Mouse (Mus musculus) intestine, embryonic 16.5 days (tissue): ENCODE results near the gene Ccdc194. TPM values are rescaled to one million over a fixed set of nuclear protein-coding genes. Genes with fewer than 3 reads are reported as not detected.
A peak's percentile ranks its signal among the peaks of the same experiment; 100 is the strongest.

Source experiments
- ATAC-seq: fragments of 200-750 bp; cut with Nextera tagmentation; 2 replicates; pipeline ENCODE4 v1.8.0; 2017; ENCODE audit warnings: moderate TSS enrichment, moderate library complexity
- H3K27ac ChIP-seq: fragments of 300-500 bp; sonication (generic); 2 replicates; pipeline ENCODE4 v1.5.1; 2014; ENCODE audit warnings: mild to moderate bottlenecking, low read length
- H3K27me3 ChIP-seq: fragments of 300-500 bp; sonication (generic); replicated peaks from 2 replicates; pipeline ENCODE4 v1.6.1; 2014; ENCODE audit warnings: low read length, control low read depth, mixed read lengths; ENCODE audit not compliant: control insufficient read depth, insufficient read depth
- H3K36me3 ChIP-seq: fragments of 300-500 bp; sonication (generic); 2 replicates; pipeline ENCODE4 v1.6.1; 2014; ENCODE audit warnings: low read length, control low read depth; ENCODE audit not compliant: control insufficient read depth, insufficient read depth
- H3K4me1 ChIP-seq: fragments of 300-500 bp; sonication (generic); 2 replicates; pipeline ENCODE4 v1.6.1; 2014; ENCODE audit warnings: low read length, control low read depth, mixed read lengths; ENCODE audit not compliant: control insufficient read depth, insufficient read depth
- H3K4me2 ChIP-seq: fragments of 300-500 bp; sonication (generic); 2 replicates; pipeline ENCODE4 v1.6.1; 2014; ENCODE audit warnings: low read depth, low read length, control low read depth
- H3K4me3 ChIP-seq: fragments of 300-500 bp; sonication (generic); 2 replicates; pipeline ENCODE4 v1.5.1; 2014; ENCODE audit warnings: mild to moderate bottlenecking, low read length
- H3K9ac ChIP-seq: fragments of 300-500 bp; sonication (generic); 2 replicates; pipeline ENCODE4 v1.6.1; 2014; ENCODE audit warnings: low read depth, low read length
- H3K9me3 ChIP-seq: fragments of 300-500 bp; sonication (generic); 2 replicates; pipeline ENCODE4 v1.6.1; 2016; ENCODE audit warnings: low read length, control low read depth; ENCODE audit not compliant: control insufficient read depth
- WGBS: fragments of 180-500 bp; shearing (Covaris S2); extraction: QIAGEN DNeasy Blood & Tissue Kit; methylation state at CpG from one replicate; pipeline ENCODE4 v1.1.7; 2014; 5-methylcytosine and 5-hydroxymethylcytosine counted together
- polyA plus RNA-seq: library from polyadenylated mRNA; unstranded; fragments of >200 nt; fragmentation: Nextera tagmentation; extraction: Ambion mirVana; gene quantifications from 2 replicates; pipeline ENCODE4 v1.2.1, GENCODE M21; 2015

Ccdc194 gene
- polyA plus RNA-seq, 1 experiment from 2014 or later: 0.28 TPM

GRCm38 (mm10) chr8:71487691-71488445, 37.6 kb downstream of the Ccdc194 start, which contains the start of gene Gtpbp3:
Gene Gtpbp3, plus strand, starts transcription at chr8:71488103.
- 0% methylated on average over 33 of the region's 33 CpGs for WGBS
- peaks cover 12% of the 10 kb centered on the region; the same call in 1 of the 2 replicates for H3K36me3 ChIP-seq
- no peaks in the 10 kb centered on the region for H3K9me3 ChIP-seq

GRCm38 (mm10) chr8:71486136-71486529, 39.4 kb downstream of the Ccdc194 start:
- Histone ChIP-seq H3K36me3 (peaks cover 4% of the 10 kb centered on the region; the same call in 1 of the 2 replicates), H3K4me3 (peak overlapping the region; percentile 82), H3K4me1 (peaks cover 24% of the 10 kb centered on the region), H3K27ac (peak overlapping the region; percentile 45), H3K9ac (peak overlapping the region; percentile 86), H3K27me3 (no peaks in the 10 kb centered on the region), H3K9me3 (no peaks in the 10 kb centered on the region), H3K4me2 (peak overlapping the region; percentile 97)
- 5% methylated on average over 7 of the region's 7 CpGs for WGBS
- ATAC-seq: no peak

More at GRCm38 (mm10) chr8:71487691-71488445, 37.6 kb downstream of the Ccdc194 start, which contains the start of gene Gtpbp3:
- H3K27me3 ChIP-seq: no peaks in the 10 kb centered on the region
- H3K4me2 ChIP-seq: peak within 1 kb of the TSS; percentile 99
- peak; percentile 61 for ATAC-seq
- peaks cover 24% of the 10 kb centered on the region for H3K4me1 ChIP-seq
- H3K9ac ChIP-seq: peak within 1 kb of the TSS; percentile 85
- peak within 1 kb of the TSS; percentile 62 for H3K4me3 ChIP-seq
- peak within 1 kb of the TSS; percentile 95 for H3K27ac ChIP-seq

GRCm38 (mm10) chr8:71485142-71486135, 40.1 kb downstream of the Ccdc194 start, which contains the start of gene Ano8:
Gene Ano8, minus strand, starts transcription at chr8:71485963.
- ATAC-seq: peak; percentile 67
- Histone ChIP-seq H3K27ac (peak within 1 kb of the TSS; percentile 73), H3K4me3 (peak within 1 kb of the TSS; percentile 82), H3K4me1 (peaks cover 24% of the 10 kb centered on the region), H3K27me3 (no peaks in the 10 kb centered on the region), H3K4me2 (peak within 1 kb of the TSS; percentile 97), H3K9me3 (no peaks in the 10 kb centered on the region), H3K9ac (peak within 1 kb of the TSS; percentile 86), H3K36me3 (no peaks in the 10 kb centered on the region)
- WGBS: 6% methylated on average over 57 of the region's 58 CpGs

GRCm38 (mm10) chr8:71484736-71485135, 40.8 kb downstream of the Ccdc194 start:
- peak overlapping the region; percentile 86; the same call in 1 of the 2 replicates for H3K9ac ChIP-seq
- H3K27me3 ChIP-seq: no peaks in the 10 kb centered on the region
- no peak overlapping the region; the same call in 1 of the 2 replicates for H3K4me2 ChIP-seq
- H3K9me3 ChIP-seq: no peaks in the 10 kb centered on the region
- peaks cover 21% of the 10 kb centered on the region for H3K4me1 ChIP-seq
- ATAC-seq: no peak
- no peaks in the 10 kb centered on the region for H3K36me3 ChIP-seq
- H3K4me3 ChIP-seq: no peak overlapping the region; the same call in 1 of the 2 replicates
- 96% methylated on average over 19 of the region's 19 CpGs for WGBS
- no peak overlapping the region for H3K27ac ChIP-seq

- WGBS: 54% methylated on average over 8 of the region's 8 CpGs
- Histone ChIP-seq H3K9ac (no peak overlapping the region), H3K36me3 (no peaks in the 10 kb centered on the region), H3K4me2 (no peak overlapping the region), H3K4me1 (peaks cover 13% of the 10 kb centered on the region), H3K4me3 (no peak overlapping the region), H3K9me3 (no peaks in the 10 kb centered on the region), H3K27ac (no peak overlapping the region), H3K27me3 (no peaks in the 10 kb centered on the region)
- ATAC-seq: no peak
These were observed 41.6 kb downstream of the Ccdc194 start for GRCm38 (mm10) chr8:71483932-71484331.

GRCm38 (mm10) chr8:71478943-71479342, 46.6 kb downstream of the Ccdc194 start:
- Histone ChIP-seq H3K4me3 (no peak overlapping the region), H3K36me3 (peaks cover 6% of the 10 kb centered on the region; the same call in 1 of the 2 replicates), H3K4me1 (peaks cover 11% of the 10 kb centered on the region), H3K4me2 (no peak overlapping the region), H3K9ac (no peak overlapping the region), H3K27ac (no peak overlapping the region), H3K9me3 (no peaks in the 10 kb centered on the region), H3K27me3 (no peaks in the 10 kb centered on the region)
- WGBS: 92% methylated on average over 11 of the region's 11 CpGs
- ATAC-seq: no peak

GRCm38 (mm10) chr8:71477196-71477845, 48.2 kb downstream of the Ccdc194 start:
- Histone ChIP-seq H3K4me2 (peak overlapping the region; percentile 83), H3K4me1 (peaks cover 11% of the 10 kb centered on the region), H3K9ac (peak overlapping the region; percentile 73), H3K36me3 (peaks cover 6% of the 10 kb centered on the region; the same call in 1 of the 2 replicates), H3K9me3 (no peaks in the 10 kb centered on the region), H3K27me3 (no peaks in the 10 kb centered on the region), H3K27ac (no peak overlapping the region), H3K4me3 (peak overlapping the region; percentile 70)
- ATAC-seq: no peak
- 50% methylated on average over 14 of the region's 14 CpGs for WGBS

GRCm38 (mm10) chr8:71476099-71476940, 49.2 kb downstream of the Ccdc194 start:
- Histone ChIP-seq H3K9ac (peak overlapping the region; percentile 73), H3K4me2 (peak overlapping the region; percentile 83), H3K27ac (peak overlapping the region; percentile 88), H3K27me3 (no peaks in the 10 kb centered on the region), H3K4me1 (peaks cover 11% of the 10 kb centered on the region), H3K4me3 (peak overlapping the region; percentile 70), H3K36me3 (peaks cover 6% of the 10 kb centered on the region), H3K9me3 (no peaks in the 10 kb centered on the region)
- ATAC-seq: peak; percentile 89
- whole genome bisulfite sequencing: under 1% methylated on average over 105 of the region's 121 CpGs
